Mouse (Mus musculus) heart, embryonic 12.5 days (tissue): ENCODE data around the gene 4930524B15Rik. TPM values are rescaled to one million over a fixed set of nuclear protein-coding genes. Genes with fewer than 3 reads are reported as not detected.

Source experiments
- ATAC-seq: fragments of 200-750 bp; cut with Nextera tagmentation; 2 replicates; pipeline ENCODE4 v1.8.0; 2017; ENCODE audit warnings: moderate TSS enrichment, moderate library complexity; ENCODE audit not compliant: insufficient number of reproducible peaks, low FRiP score
- H3K27ac ChIP-seq: fragments of 300-500 bp; sonication (generic); 2 replicates; pipeline ENCODE4 v1.5.1; 2016; ENCODE audit warnings: mild to moderate bottlenecking, moderate library complexity; ENCODE audit not compliant: poor library complexity, severe bottlenecking
- H3K27me3 ChIP-seq: fragments of 300-500 bp; sonication (generic); replicated peaks from 2 replicates; pipeline ENCODE4 v1.6.1; 2016; ENCODE audit warnings: mild to moderate bottlenecking, moderate library complexity
- H3K36me3 ChIP-seq: fragments of 300-500 bp; sonication (generic); 2 replicates; pipeline ENCODE4 v1.6.1; 2016; ENCODE audit warnings: mild to moderate bottlenecking, moderate library complexity
- H3K4me1 ChIP-seq: fragments of 300-500 bp; sonication (generic); replicated peaks from 2 replicates; pipeline ENCODE4 v1.6.1; 2016; ENCODE audit warnings: mild to moderate bottlenecking
- H3K4me2 ChIP-seq: fragments of 300-500 bp; sonication (generic); 2 replicates; pipeline ENCODE4 v1.6.1; 2016; ENCODE audit warnings: mild to moderate bottlenecking, moderate library complexity
- H3K4me3 ChIP-seq: fragments of 300-500 bp; sonication (generic); 2 replicates; pipeline ENCODE4 v1.5.1; 2016; ENCODE audit warnings: mild to moderate bottlenecking
- H3K9ac ChIP-seq: fragments of 300-500 bp; sonication (generic); 2 replicates; pipeline ENCODE4 v1.6.1; 2016; ENCODE audit warnings: mild to moderate bottlenecking, moderate library complexity
- H3K9me3 ChIP-seq: fragments of 300-500 bp; sonication (generic); replicated peaks from 2 replicates; pipeline ENCODE4 v1.6.1; 2016; ENCODE audit warnings: mild to moderate bottlenecking, moderate library complexity
- WGBS: fragments of 180-500 bp; shearing (Covaris S2); methylation state at CpG from one replicate; pipeline ENCODE4 v1.1.7; 2016; 5-methylcytosine and 5-hydroxymethylcytosine counted together
- polyA plus RNA-seq: library from polyadenylated mRNA; unstranded; fragments of >200 nt; fragmentation: Nextera tagmentation; extraction: Ambion mirVana; gene quantifications from 2 replicates; pipeline ENCODE4 v1.2.1, GENCODE M21; 2016

4930524B15Rik gene
- polyA plus RNA-seq, 1 experiment from 2014 or later = 0.22 TPM

GRCm38 (mm10) chr11:32013014-32013427, 47.6 kb downstream of the 4930524B15Rik start:
- WGBS = 75% methylated on average over 4 of the region's 4 CpGs

GRCm38 (mm10) chr11:32013561-32013960, 48.2 kb downstream of the 4930524B15Rik start:
- ATAC-seq = no peak
- Histone ChIP-seq H3K4me2 (no peak overlapping the region), H3K36me3 (no peaks in the 10 kb centered on the region), H3K27me3 (no peaks in the 10 kb centered on the region), H3K9me3 (no peaks in the 10 kb centered on the region), H3K27ac (no peak overlapping the region), H3K4me3 (no peak overlapping the region), H3K9ac (no peak overlapping the region), H3K4me1 (peaks cover 18% of the 10 kb centered on the region)
- 74% methylated on average over 1 of the region's 1 CpGs for WGBS

More at GRCm38 (mm10) chr11:32013014-32013427, 47.6 kb downstream of the 4930524B15Rik start:
- no peaks in the 10 kb centered on the region for H3K27me3 ChIP-seq
- ATAC-seq = no peak
- H3K4me3 ChIP-seq = no peak overlapping the region
- no peak overlapping the region for H3K27ac ChIP-seq
- H3K36me3 ChIP-seq = no peaks in the 10 kb centered on the region
- peaks cover 18% of the 10 kb centered on the region for H3K4me1 ChIP-seq
- no peaks in the 10 kb centered on the region for H3K9me3 ChIP-seq
- H3K4me2 ChIP-seq = no peak overlapping the region
- H3K9ac ChIP-seq = no peak overlapping the region

DNA sequence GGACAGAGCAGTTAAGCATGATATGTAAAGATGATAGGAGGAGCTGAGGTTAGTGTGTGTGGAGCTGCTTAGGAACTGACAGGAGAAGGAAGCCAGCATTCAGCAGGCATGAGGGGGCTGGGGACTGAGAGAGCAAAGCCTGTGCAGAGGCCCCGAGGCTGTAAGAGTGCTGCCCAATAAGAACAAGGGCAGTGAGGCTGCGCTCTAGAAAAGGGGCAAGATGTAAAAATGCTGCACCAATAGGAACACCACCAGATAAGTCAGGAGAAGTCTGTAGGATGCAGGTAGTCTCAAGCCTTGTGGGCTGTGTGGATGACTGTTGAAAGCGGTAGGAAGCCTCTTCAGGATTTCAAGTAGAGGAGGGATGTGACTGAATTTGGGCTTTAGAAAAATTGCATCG, 52.8 kb downstream of the 4930524B15Rik start:
- Histone ChIP-seq H3K9ac (no peak overlapping the region), H3K36me3 (no peaks in the 10 kb centered on the region), H3K9me3 (no peaks in the 10 kb centered on the region), H3K27ac (no peak overlapping the region), H3K4me3 (no peak overlapping the region), H3K4me2 (no peak overlapping the region), H3K4me1 (no peaks in the 10 kb centered on the region; the same call in 1 of the 2 replicates), H3K27me3 (no peaks in the 10 kb centered on the region; the same call in 1 of the 2 replicates)
- WGBS = 38% methylated on average over 4 of the region's 4 CpGs
- ATAC-seq = no peak

- Histone ChIP-seq H3K36me3 (no peaks in the 10 kb centered on the region), H3K9ac (no peak overlapping the region), H3K27me3 (no peaks in the 10 kb centered on the region; the same call in 1 of the 2 replicates), H3K4me2 (no peak overlapping the region), H3K4me1 (no peaks in the 10 kb centered on the region; the same call in 1 of the 2 replicates), H3K4me3 (no peak overlapping the region), H3K27ac (no peak overlapping the region), H3K9me3 (no peaks in the 10 kb centered on the region)
- WGBS = 44% methylated on average over 8 of the region's 8 CpGs
- ATAC-seq = no peak
Measured at GRCm38 (mm10) chr11:32020031-32020965, 54.9 kb downstream of the 4930524B15Rik start.

GRCm38 (mm10) chr11:32026634-32027033, 61.2 kb downstream of the 4930524B15Rik start:
- no peak overlapping the region for H3K4me3 ChIP-seq
- 67% methylated on average over 5 of the region's 5 CpGs for WGBS
- no peak overlapping the region for H3K27ac ChIP-seq
- no peak for ATAC-seq
- no peaks in the 10 kb centered on the region; the same call in 1 of the 2 replicates for H3K27me3 ChIP-seq
- no peaks in the 10 kb centered on the region; the same call in 1 of the 2 replicates for H3K4me1 ChIP-seq
- H3K36me3 ChIP-seq = no peaks in the 10 kb centered on the region
- H3K9ac ChIP-seq = no peak overlapping the region
- no peak overlapping the region for H3K4me2 ChIP-seq
- H3K9me3 ChIP-seq = no peaks in the 10 kb centered on the region

DNA sequence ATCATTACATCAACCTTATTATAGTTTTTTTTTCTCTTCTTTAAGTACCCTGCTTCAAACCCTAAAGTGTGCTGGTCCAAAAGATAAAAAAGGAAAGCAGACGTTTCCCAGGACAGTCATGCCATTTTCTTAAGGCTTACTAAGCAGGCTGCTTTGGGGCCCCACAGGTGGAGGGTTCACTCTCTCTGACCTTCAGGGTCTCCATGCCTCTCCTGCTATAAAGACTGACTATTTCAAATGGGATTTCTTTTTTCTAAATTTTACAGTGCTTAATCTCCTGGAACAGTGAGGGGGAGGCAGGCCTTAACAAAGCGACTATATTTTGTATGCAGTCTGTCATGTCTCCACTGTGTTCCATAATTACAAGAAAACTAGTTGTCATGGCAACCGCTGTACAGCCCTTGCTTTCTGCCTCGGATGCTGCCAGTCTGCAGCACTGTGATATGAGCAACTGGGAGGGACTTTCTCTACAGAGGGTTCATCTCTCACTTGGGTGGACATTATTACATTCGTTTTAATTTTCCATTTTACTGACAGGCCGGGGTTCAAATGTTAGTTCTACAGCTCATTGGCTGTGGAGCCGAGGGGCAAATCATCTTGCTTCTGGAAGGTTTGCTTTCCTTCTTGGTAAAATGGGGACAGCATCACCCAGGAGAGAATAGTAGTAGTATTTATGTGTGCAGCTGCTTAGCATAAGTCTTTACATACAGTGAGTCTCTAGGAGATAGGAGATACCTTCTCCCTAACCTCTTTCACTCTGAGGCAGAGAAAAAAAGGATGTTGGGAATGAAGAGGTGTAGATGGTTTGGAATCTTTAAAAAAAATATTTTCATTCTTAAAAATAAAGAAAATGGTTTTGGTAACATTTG, 62.3 kb downstream of the 4930524B15Rik start:
- H3K4me2 ChIP-seq = no peak overlapping the region
- no peaks in the 10 kb centered on the region for H3K9me3 ChIP-seq
- H3K27ac ChIP-seq = no peak overlapping the region
- H3K36me3 ChIP-seq = no peaks in the 10 kb centered on the region
- 68% methylated on average over 7 of the region's 7 CpGs for WGBS
- no peaks in the 10 kb centered on the region; the same call in 1 of the 2 replicates for H3K4me1 ChIP-seq
- no peak for ATAC-seq
- H3K4me3 ChIP-seq = no peak overlapping the region
- H3K9ac ChIP-seq = no peak overlapping the region
- H3K27me3 ChIP-seq = no peaks in the 10 kb centered on the region; the same call in 1 of the 2 replicates

DNA sequence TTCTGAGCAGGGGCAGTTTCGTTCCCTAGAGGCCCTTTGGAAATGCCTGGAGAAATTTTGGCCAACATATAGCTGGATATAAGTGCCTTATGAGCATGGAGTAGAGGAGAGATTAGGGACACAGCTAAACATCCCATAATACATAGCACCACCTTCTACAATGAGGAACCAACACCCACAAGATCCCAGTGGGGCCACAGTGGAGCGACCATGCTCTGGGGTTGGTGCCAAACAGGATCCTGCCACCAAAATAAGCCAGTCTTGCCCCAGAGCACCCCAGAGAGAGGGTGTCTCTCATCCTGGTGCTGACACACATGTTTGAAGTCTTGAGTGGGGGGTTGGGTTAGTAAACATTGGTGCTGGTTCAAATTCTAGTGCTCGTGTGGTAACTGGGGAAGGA, 63.2 kb downstream of the 4930524B15Rik start:
- Histone ChIP-seq H3K36me3 (no peaks in the 10 kb centered on the region), H3K9ac (no peak overlapping the region), H3K4me3 (no peak overlapping the region), H3K27ac (no peak overlapping the region), H3K4me2 (no peak overlapping the region), H3K27me3 (peaks cover 1% of the 10 kb centered on the region; the same call in 1 of the 2 replicates), H3K9me3 (no peaks in the 10 kb centered on the region), H3K4me1 (no peaks in the 10 kb centered on the region; the same call in 1 of the 2 replicates)
- ATAC-seq = no peak
- 74% methylated on average over 3 of the region's 3 CpGs for WGBS

Other genes starting within 250 kb of the 4930524B15Rik start
- gene Cpeb4, start 93.4 kb upstream of the 4930524B15Rik start, polyA plus RNA-seq = 13.6 and 16.0 TPM in 2 replicates
- 0.73 and 1.0 TPM in 2 replicates for gene Nsg2, start 34.9 kb downstream of the 4930524B15Rik start, polyA plus RNA-seq
- 0.18 TPM in 1 of 2 replicates, not detected in the other for gene Il9r, start 234.7 kb downstream of the 4930524B15Rik start, polyA plus RNA-seq
- 44.4 and 45.6 TPM in 2 replicates for gene Snrnp25, start 239.8 kb downstream of the 4930524B15Rik start, polyA plus RNA-seq